Mouse (Mus musculus) forebrain, embryonic 14.5 days (tissue): ENCODE data around the gene 4921517D22Rik. TPM values are rescaled to one million over a fixed set of nuclear protein-coding genes. Genes with fewer than 3 reads are reported as not detected.
A peak's percentile ranks its signal among the peaks of the same experiment; 100 is the strongest.
"Not testable (repeated sequence)": the region's sequence is repeated elsewhere in the genome, so short reads cannot be mapped to it uniquely, and the experiment has no call there.

Experiments used
- ATAC-seq: fragments of 200-750 bp; cut with Nextera tagmentation; 2 replicates; pipeline ENCODE4 v1.8.0; 2017; ENCODE audit warnings: mild to moderate bottlenecking, moderate library complexity
- DNase-seq: peaks from one replicate; pipeline ENCODE4 v3.0.0-alpha.2; 2015; ENCODE audit warnings: low spot score
- H3K27ac ChIP-seq: fragments of 300-500 bp; sonication (generic); 2 replicates; pipeline ENCODE4 v1.5.1; 2014; ENCODE audit warnings: low read depth, mild to moderate bottlenecking, control low read depth, low read length, moderate library complexity
- H3K27me3 ChIP-seq: fragments of 300-500 bp; sonication (generic); replicated peaks from 2 replicates; pipeline ENCODE4 v1.6.1; 2014; ENCODE audit warnings: low read length, control low read depth, mixed read lengths; ENCODE audit not compliant: control insufficient read depth, insufficient read depth
- H3K36me3 ChIP-seq: fragments of 300-500 bp; sonication (generic); 2 replicates; pipeline ENCODE4 v1.6.1; 2014; ENCODE audit warnings: low read length, control low read depth; ENCODE audit not compliant: control insufficient read depth, insufficient read depth
- H3K4me1 ChIP-seq: fragments of 300-500 bp; sonication (generic); 2 replicates; pipeline ENCODE4 v1.6.1; 2014; ENCODE audit warnings: antibody characterized with exemption, low read length, control low read depth; ENCODE audit not compliant: control insufficient read depth, insufficient read depth
- H3K4me2 ChIP-seq: fragments of 300-500 bp; sonication (generic); 2 replicates; pipeline ENCODE4 v1.6.1; 2014; ENCODE audit warnings: mild to moderate bottlenecking, control low read depth, low read length
- H3K4me3 ChIP-seq: fragments of 300-500 bp; sonication (generic); 2 replicates; pipeline ENCODE4 v1.5.1; 2014; ENCODE audit warnings: low read depth, low read length, control low read depth
- H3K9ac ChIP-seq: fragments of 300-500 bp; sonication (generic); 2 replicates; pipeline ENCODE4 v1.6.1; 2014; ENCODE audit warnings: mild to moderate bottlenecking, low read length, control low read depth, moderate library complexity
- H3K9me3 ChIP-seq: fragments of 300-500 bp; sonication (generic); replicated peaks from 2 replicates; pipeline ENCODE4 v1.6.1; 2016; ENCODE audit warnings: low read length, control low read depth, mixed read lengths; ENCODE audit not compliant: control insufficient read depth
- WGBS: fragments of 180-500 bp; shearing (Covaris S2); extraction: QIAGEN DNeasy Blood & Tissue Kit; methylation state at CpG from one replicate; pipeline ENCODE4 v1.1.7; 2014; 5-methylcytosine and 5-hydroxymethylcytosine counted together
- polyA plus RNA-seq: library from polyadenylated mRNA; unstranded; fragments of >200 nt; fragmentation: Nextera tagmentation; extraction: Ambion mirVana; gene quantifications from 2 replicates; pipeline ENCODE4 v1.2.1, GENCODE M21; 2014

Gene 4921517D22Rik
- polyA plus RNA-seq, 1 experiment from 2014 or later = not detected

DNA sequence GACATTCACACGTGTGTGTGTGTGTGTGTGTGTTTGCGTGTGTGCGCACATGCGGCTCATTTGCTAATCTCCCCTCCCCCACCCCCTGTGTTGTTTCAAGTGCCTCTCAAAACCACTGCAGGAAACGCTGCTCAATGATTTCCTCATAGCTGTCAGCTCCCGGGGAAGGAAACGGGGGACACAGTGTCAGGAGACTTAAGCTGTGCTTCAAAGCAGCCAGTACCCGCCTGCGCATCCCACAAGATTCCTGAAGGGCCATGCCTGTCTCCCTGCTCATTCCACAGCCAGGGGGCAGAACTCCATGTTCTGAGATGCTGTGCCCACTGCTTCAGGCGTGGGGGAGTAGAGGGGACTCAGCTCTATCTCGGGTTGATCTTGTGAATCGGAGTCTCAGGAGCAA lies 10.7 kb upstream of the 4921517D22Rik start:
- Histone ChIP-seq H3K9me3 (no peaks in the 10 kb centered on the region), H3K4me3 (no peak overlapping the region), H3K36me3 (no peaks in the 10 kb centered on the region), H3K27ac (no peak overlapping the region), H3K27me3 (no peaks in the 10 kb centered on the region), H3K9ac (no peak overlapping the region), H3K4me1 (no peaks in the 10 kb centered on the region), H3K4me2 (no peak overlapping the region; the same call in 1 of the 2 replicates)
- DNase-seq (peak; percentile 46), ATAC-seq (0 out of 2 replicates have a peak, but pooled peaks have one; percentile 37)
- 59% methylated on average over 12 of the region's 12 CpGs for WGBS

DNA sequence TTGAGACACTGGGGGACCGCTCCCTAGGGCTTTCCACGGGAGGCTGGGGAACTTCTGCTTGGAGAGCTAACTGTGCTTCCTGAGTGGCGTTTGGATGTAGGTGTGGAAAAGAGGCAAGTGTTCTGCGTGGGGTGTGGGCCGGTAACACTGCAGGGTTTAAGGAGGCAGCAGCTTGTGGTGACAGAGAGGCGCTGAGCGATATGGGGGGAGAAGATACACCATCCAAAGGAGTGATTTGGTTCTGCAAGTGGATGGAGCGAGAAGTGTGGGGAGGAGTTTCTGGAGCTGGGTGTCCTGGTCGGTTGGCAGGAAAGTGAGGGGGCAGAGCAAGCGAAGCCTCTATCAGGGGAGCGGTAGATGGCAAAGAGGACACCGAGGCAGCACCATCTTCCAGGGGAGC lies 9.6 kb upstream of the 4921517D22Rik start:
- H3K36me3 ChIP-seq = no peaks in the 10 kb centered on the region
- no peak overlapping the region for H3K4me3 ChIP-seq
- H3K9me3 ChIP-seq = no peaks in the 10 kb centered on the region
- no peak for DNase-seq
- no peak overlapping the region for H3K4me2 ChIP-seq
- no peaks in the 10 kb centered on the region for H3K4me1 ChIP-seq
- no peak for ATAC-seq
- WGBS = 84% methylated on average over 12 of the region's 12 CpGs
- no peak overlapping the region for H3K27ac ChIP-seq
- no peak overlapping the region for H3K9ac ChIP-seq
- H3K27me3 ChIP-seq = no peaks in the 10 kb centered on the region

DNA sequence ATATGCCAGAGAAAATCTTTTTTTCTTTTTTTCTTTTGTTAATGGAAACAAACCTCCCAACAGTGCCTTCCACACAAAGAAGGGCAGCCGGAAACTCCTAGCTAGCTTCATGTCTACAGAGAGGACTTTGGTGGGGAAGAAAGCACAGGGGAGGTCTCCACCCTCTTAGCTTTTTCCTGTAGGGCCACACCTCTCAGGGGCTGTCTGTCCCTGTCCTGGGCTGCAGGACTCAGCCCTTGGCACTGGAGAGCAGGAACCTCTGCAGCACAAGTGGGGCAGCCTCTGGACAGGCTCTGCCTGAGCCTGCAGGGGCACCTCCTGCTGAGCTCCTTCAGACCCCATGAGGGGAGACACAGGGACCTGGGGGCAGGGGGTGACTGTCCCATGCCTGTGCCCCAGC lies 6.2 kb upstream of the 4921517D22Rik start:
- not testable (repeated sequence) for H3K4me1 ChIP-seq, DNase-seq, H3K9ac ChIP-seq, H3K4me2 ChIP-seq, H3K9me3 ChIP-seq, H3K36me3 ChIP-seq, ATAC-seq, H3K27ac ChIP-seq, H3K27me3 ChIP-seq, H3K4me3 ChIP-seq
- 61% methylated on average over 1 of the region's 1 CpGs for WGBS

DNA sequence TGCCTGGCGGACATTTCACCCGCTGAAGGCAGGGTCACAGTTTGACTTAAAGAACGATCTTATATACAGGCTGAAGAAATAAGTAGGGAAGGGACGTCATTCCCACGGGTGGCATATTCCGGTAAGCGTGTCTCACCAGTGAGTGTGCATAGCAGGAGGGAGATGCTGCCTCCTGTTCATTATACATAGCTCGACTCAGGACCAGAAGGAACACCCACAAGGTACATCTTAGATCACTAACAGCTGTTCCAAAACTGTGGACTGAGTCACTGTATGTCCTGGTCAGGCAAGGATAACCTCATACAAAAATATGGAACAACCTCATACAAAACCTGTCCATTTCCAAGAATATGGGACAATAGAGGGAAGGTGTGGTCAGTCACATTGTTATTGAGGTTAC lies 5.2 kb upstream of the 4921517D22Rik start:
- no peaks in the 10 kb centered on the region for H3K9me3 ChIP-seq
- no peak overlapping the region for H3K27ac ChIP-seq
- no peaks in the 10 kb centered on the region for H3K36me3 ChIP-seq
- H3K4me1 ChIP-seq = no peaks in the 10 kb centered on the region
- H3K4me3 ChIP-seq = no peak overlapping the region
- H3K9ac ChIP-seq = no peak overlapping the region
- no peaks in the 10 kb centered on the region for H3K27me3 ChIP-seq
- DNase-seq = no peak
- no peak for ATAC-seq
- no peak overlapping the region for H3K4me2 ChIP-seq
- WGBS = 90% methylated on average over 8 of the region's 8 CpGs

DNA sequence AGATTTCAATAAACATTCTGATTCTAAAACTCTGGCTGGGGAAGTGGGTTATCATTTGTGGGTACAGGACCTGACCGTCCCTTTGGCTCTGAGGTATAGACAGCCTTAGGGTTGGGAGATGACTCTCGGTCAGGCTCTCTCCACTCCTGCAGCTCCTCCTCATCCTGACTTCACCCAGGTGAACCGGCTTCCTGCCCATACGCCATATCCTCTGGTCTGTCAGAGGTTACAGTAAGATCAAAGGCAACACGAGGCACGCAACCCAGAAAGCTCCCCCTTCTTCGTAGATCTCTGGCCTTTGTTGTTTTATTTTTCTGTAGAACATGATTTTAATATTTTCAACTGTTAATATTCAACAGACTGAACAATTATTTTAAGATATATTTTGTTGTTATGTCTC lies 1.9 kb upstream of the 4921517D22Rik start:
- WGBS = 89% methylated on average over 7 of the region's 7 CpGs
- DNase-seq (no peak), ATAC-seq (no peak)
- Histone ChIP-seq H3K27ac (no peak overlapping the region), H3K4me1 (no peaks in the 10 kb centered on the region), H3K9ac (no peak overlapping the region), H3K36me3 (no peaks in the 10 kb centered on the region), H3K4me3 (no peak overlapping the region), H3K27me3 (no peaks in the 10 kb centered on the region), H3K4me2 (no peak overlapping the region), H3K9me3 (no peaks in the 10 kb centered on the region)

DNA sequence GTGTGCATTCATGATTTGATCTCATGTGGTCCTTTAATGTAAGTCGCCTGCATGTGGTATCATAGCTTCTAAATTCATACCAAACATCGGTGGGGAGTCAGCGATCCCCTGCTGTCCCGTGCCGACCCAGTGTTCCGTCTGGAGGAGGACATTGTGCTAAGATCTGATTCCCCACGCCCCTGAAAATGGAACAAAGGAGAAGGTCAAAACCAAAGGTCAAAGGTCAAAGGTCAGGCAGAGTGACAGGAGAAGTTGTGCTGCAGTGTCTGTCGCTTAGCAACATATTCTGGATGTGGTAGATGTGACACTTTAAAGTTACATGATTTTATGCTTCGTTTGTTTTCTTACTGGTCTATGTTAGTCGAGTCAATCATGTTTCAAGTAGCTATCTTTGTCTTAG lies 2.4 kb downstream of the 4921517D22Rik start:
- H3K27ac ChIP-seq = no peak overlapping the region
- H3K9me3 ChIP-seq = no peaks in the 10 kb centered on the region
- DNase-seq = no peak
- no peak overlapping the region for H3K9ac ChIP-seq
- no peak for ATAC-seq
- no peak overlapping the region for H3K4me3 ChIP-seq
- no peaks in the 10 kb centered on the region for H3K4me1 ChIP-seq
- H3K4me2 ChIP-seq = no peak overlapping the region
- H3K36me3 ChIP-seq = no peaks in the 10 kb centered on the region
- H3K27me3 ChIP-seq = no peaks in the 10 kb centered on the region
- 44% methylated on average over 10 of the region's 10 CpGs for WGBS

DNA sequence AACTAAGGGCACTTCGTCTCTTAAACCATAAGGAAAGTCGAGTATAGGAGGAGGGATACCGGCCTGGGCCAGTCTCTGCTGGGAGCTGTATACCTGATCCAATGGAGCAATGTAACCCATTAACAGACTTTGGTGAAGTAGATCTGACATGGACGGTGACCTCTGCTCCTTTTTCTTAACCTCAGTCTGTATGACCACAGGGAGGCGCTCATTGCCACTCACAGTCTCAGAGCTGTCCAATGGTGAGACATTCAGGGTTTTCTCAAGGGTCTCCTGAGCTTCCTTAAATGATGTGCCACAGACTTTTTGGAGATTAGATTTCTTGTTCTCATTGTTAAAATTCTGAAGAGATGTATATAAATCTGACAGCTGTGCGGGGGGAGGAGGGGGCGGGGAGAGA lies 3.3 kb downstream of the 4921517D22Rik start:
- Histone ChIP-seq H3K9me3 (no peaks in the 10 kb centered on the region), H3K36me3 (no peaks in the 10 kb centered on the region), H3K27me3 (no peaks in the 10 kb centered on the region), H3K4me2 (no peak overlapping the region), H3K4me3 (no peak overlapping the region), H3K4me1 (no peaks in the 10 kb centered on the region), H3K27ac (no peak overlapping the region), H3K9ac (no peak overlapping the region)
- ATAC-seq = no peak
- DNase-seq = no peak
- 87% methylated on average over 7 of the region's 7 CpGs for WGBS

DNA sequence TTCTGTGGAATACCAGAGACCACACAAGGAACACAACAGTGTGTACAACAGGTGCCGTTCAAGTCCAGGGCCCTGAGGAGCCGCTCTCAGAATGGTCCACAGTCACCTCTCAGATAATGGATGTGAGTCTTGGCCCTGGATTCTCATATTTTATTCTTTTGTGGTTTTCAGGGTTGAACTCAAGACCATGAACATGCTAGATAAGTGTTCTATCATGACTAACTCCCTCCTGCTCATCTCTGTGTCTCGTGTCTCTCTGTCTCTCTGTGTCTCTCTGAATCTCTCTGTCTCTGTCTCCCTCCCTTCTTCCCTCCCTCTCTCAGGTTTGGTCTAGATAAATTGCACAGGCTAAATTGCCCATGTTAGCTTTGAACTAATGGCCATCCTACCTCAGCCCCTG lies 4.1 kb downstream of the 4921517D22Rik start:
- H3K4me2 ChIP-seq = no peak overlapping the region
- DNase-seq (no peak), ATAC-seq (no peak)
- H3K36me3 ChIP-seq = no peaks in the 10 kb centered on the region
- no peaks in the 10 kb centered on the region for H3K27me3 ChIP-seq
- 94% methylated on average over 3 of the region's 3 CpGs for WGBS
- no peak overlapping the region for H3K4me3 ChIP-seq
- no peak overlapping the region for H3K9ac ChIP-seq
- no peak overlapping the region for H3K27ac ChIP-seq
- no peaks in the 10 kb centered on the region for H3K4me1 ChIP-seq
- no peaks in the 10 kb centered on the region for H3K9me3 ChIP-seq

DNA sequence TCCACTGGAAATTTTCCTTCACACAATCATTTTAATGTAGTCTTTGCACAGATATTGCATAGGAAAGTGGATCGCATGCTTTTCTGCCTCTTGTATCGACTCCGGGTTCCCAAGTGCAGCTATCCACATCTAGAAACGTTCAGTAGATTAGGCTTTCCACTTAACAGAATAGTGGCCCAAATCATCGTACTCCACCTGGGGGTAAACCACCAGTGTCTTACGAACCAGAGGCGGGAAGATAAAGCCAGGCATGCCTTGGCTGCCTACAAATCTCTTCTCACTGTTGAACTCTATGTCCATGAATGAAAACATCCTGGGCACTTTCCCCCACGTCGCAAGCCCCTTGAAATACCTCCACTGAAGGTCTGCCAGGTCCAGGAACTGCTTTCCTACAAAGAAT lies 4.6 kb downstream of the 4921517D22Rik start:
- no peak overlapping the region for H3K9ac ChIP-seq
- WGBS = 85% methylated on average over 9 of the region's 9 CpGs
- H3K36me3 ChIP-seq = no peaks in the 10 kb centered on the region
- H3K4me2 ChIP-seq = no peak overlapping the region
- DNase-seq = no peak
- H3K27me3 ChIP-seq = no peaks in the 10 kb centered on the region
- H3K4me3 ChIP-seq = no peak overlapping the region
- ATAC-seq = no peak
- H3K9me3 ChIP-seq = no peaks in the 10 kb centered on the region
- no peaks in the 10 kb centered on the region for H3K4me1 ChIP-seq
- H3K27ac ChIP-seq = no peak overlapping the region
